ENCODE assay signal across 15 mouse cellular contexts in genomic region chr17:86948801-86949200, GRCm38 (mm10). TPM values are rescaled to one million over a fixed set of nuclear protein-coding genes. Genes with fewer than 3 reads are reported as not detected.
A peak's percentile ranks its signal among the peaks of the same experiment; 100 is the strongest.
DNase-seq lines count a peak whose midpoint lies in the region; ATAC-seq lines count a peak whose summit lies in the region.
"Had no signal": no experiment of that assay in that cellular context is flagged by ENCODE, and none has a peak within 500 bp of the region (broad histone marks: within the 10 kb centered on the region; RNA-seq: fewer than 3 reads in every experiment).

No protein-coding gene starts in this region.

- DNase-seq in midbrain, embryonic 11.5 days (ENCODE audit: low spot score, missing footprints): no peak
- no peak for DNase-seq in midbrain, embryonic 14.5 days
- DNase-seq in gastrocnemius, postnatal 10 days: peak; percentile 60
- no peak for DNase-seq in kidney, postnatal 10 days
- no peak for DNase-seq in liver, embryonic 11.5 days (ENCODE audit: low spot score)
- DNase-seq: liver; lung, postnatal 14 days; right cerebral cortex, adult 18-20 months had no signal

- whole genome bisulfite sequencing in forebrain, embryonic 13.5 days: 77% methylated on average over 6 of the region's 6 CpGs
- WGBS in forebrain, embryonic 12.5 days: 79% methylated on average over 6 of the region's 6 CpGs
- 87% methylated on average over 6 of the region's 6 CpGs for WGBS in midbrain, embryonic 11.5 days
- 67% methylated on average over 6 of the region's 6 CpGs for WGBS in midbrain, embryonic 14.5 days
- WGBS in limb, embryonic 15.5 days: 63% methylated on average over 6 of the region's 6 CpGs
- WGBS in liver, embryonic 11.5 days: 74% methylated on average over 6 of the region's 6 CpGs

- no peak overlapping the region for H3K9ac ChIP-seq in forebrain, embryonic 13.5 days
- no peak overlapping the region for H3K9ac ChIP-seq in forebrain, embryonic 12.5 days
- no peak overlapping the region for H3K9ac ChIP-seq in midbrain, embryonic 11.5 days (ENCODE audit: low read length)
- H3K9ac ChIP-seq in midbrain, embryonic 14.5 days (replicated peaks; ENCODE audit: low read length): no peak overlapping the region
- H3K9ac ChIP-seq in limb, embryonic 15.5 days: no peak overlapping the region
- H3K9ac ChIP-seq in liver, embryonic 11.5 days (ENCODE audit: low read depth, low read length): no peak overlapping the region
- H3K9ac ChIP-seq: heart, embryonic 13.5 days; stomach, embryonic 15.5 days had no signal

- H3K4me1 ChIP-seq in forebrain, embryonic 13.5 days: peaks cover 10% of the 10 kb centered on the region
- peaks cover 10% of the 10 kb centered on the region for H3K4me1 ChIP-seq in forebrain, embryonic 12.5 days
- H3K4me1 ChIP-seq in midbrain, embryonic 11.5 days (ENCODE audit: control insufficient read depth, insufficient read depth, low read length): no peaks in the 10 kb centered on the region
- H3K4me1 ChIP-seq in midbrain, embryonic 14.5 days (ENCODE audit: control insufficient read depth, insufficient read depth, low read length): peaks cover 11% of the 10 kb centered on the region; the same call in 1 of the 2 replicates
- peaks cover 15% of the 10 kb centered on the region for H3K4me1 ChIP-seq in limb, embryonic 15.5 days
- no peaks in the 10 kb centered on the region for H3K4me1 ChIP-seq in liver, embryonic 11.5 days (replicated peaks; ENCODE audit: control insufficient read depth, insufficient read depth, low read length)
- H3K4me1 ChIP-seq: heart, embryonic 13.5 days; stomach, embryonic 15.5 days had no signal

- H3K9me3 ChIP-seq in forebrain, embryonic 13.5 days (replicated peaks): no peaks in the 10 kb centered on the region
- no peaks in the 10 kb centered on the region for H3K9me3 ChIP-seq in forebrain, embryonic 12.5 days
- no peaks in the 10 kb centered on the region for H3K9me3 ChIP-seq in midbrain, embryonic 11.5 days (ENCODE audit: control insufficient read depth, low read length)
- no peaks in the 10 kb centered on the region for H3K9me3 ChIP-seq in midbrain, embryonic 14.5 days (ENCODE audit: control insufficient read depth, low read length)
- H3K9me3 ChIP-seq in limb, embryonic 15.5 days: no peaks in the 10 kb centered on the region
- no peaks in the 10 kb centered on the region for H3K9me3 ChIP-seq in liver, embryonic 11.5 days (ENCODE audit: control insufficient read depth, low read length)
- H3K9me3 ChIP-seq: heart, embryonic 13.5 days; stomach, embryonic 15.5 days had no signal

- no peak for ATAC-seq in forebrain, embryonic 13.5 days
- no peak for ATAC-seq in forebrain, embryonic 12.5 days (ENCODE audit: low FRiP score)
- 0 out of 2 replicates have a peak, but pooled peaks have one; percentile 4 for ATAC-seq in midbrain, embryonic 11.5 days (ENCODE audit: low FRiP score)
- no peak for ATAC-seq in midbrain, embryonic 14.5 days (ENCODE audit: low FRiP score, low TSS enrichment)
- ATAC-seq in limb, embryonic 15.5 days (ENCODE audit: insufficient number of reproducible peaks, low FRiP score, low TSS enrichment, low read depth): no peak
- ATAC-seq in liver, embryonic 11.5 days (replicated peaks; ENCODE audit: low FRiP score): no peak
- ATAC-seq: intestine, embryonic 16.5 days had no signal

- H3K4me2 ChIP-seq in forebrain, embryonic 13.5 days: no peak overlapping the region
- no peak overlapping the region for H3K4me2 ChIP-seq in forebrain, embryonic 12.5 days
- no peak overlapping the region for H3K4me2 ChIP-seq in midbrain, embryonic 11.5 days
- H3K4me2 ChIP-seq in midbrain, embryonic 14.5 days (ENCODE audit: low read length): no peak overlapping the region
- H3K4me2 ChIP-seq in limb, embryonic 15.5 days: no peak overlapping the region
- H3K4me2 ChIP-seq in liver, embryonic 11.5 days: no peak overlapping the region
- H3K4me2 ChIP-seq: heart, embryonic 13.5 days; stomach, embryonic 15.5 days had no signal

- H3K27ac ChIP-seq in forebrain, embryonic 13.5 days: peak overlapping the region; percentile 61
- no peak overlapping the region for H3K27ac ChIP-seq in forebrain, embryonic 12.5 days
- H3K27ac ChIP-seq in midbrain, embryonic 11.5 days (ENCODE audit: low read depth, low read length): no peak overlapping the region
- no peak overlapping the region for H3K27ac ChIP-seq in midbrain, embryonic 14.5 days (replicated peaks; ENCODE audit: low read depth, low read length)
- H3K27ac ChIP-seq in limb, embryonic 15.5 days: peak overlapping the region; percentile 55
- no peak overlapping the region for H3K27ac ChIP-seq in liver, embryonic 11.5 days (ENCODE audit: low read depth, low read length)
- H3K27ac ChIP-seq: heart, embryonic 13.5 days; stomach, embryonic 15.5 days had no signal

- H3K36me3 ChIP-seq in forebrain, embryonic 13.5 days (ENCODE audit: poor library complexity, severe bottlenecking): no peaks in the 10 kb centered on the region
- no peaks in the 10 kb centered on the region for H3K36me3 ChIP-seq in forebrain, embryonic 12.5 days (replicated peaks)
- no peaks in the 10 kb centered on the region for H3K36me3 ChIP-seq in midbrain, embryonic 11.5 days (ENCODE audit: control insufficient read depth, insufficient read depth, low read length)
- no peaks in the 10 kb centered on the region for H3K36me3 ChIP-seq in midbrain, embryonic 14.5 days (ENCODE audit: control insufficient read depth, insufficient read depth, low read length)
- H3K36me3 ChIP-seq in limb, embryonic 15.5 days: no peaks in the 10 kb centered on the region
- no peaks in the 10 kb centered on the region for H3K36me3 ChIP-seq in liver, embryonic 11.5 days (ENCODE audit: control insufficient read depth, insufficient read depth, low read length)
- H3K36me3 ChIP-seq: heart, embryonic 13.5 days; stomach, embryonic 15.5 days had no signal

- no peak overlapping the region for H3K4me3 ChIP-seq in forebrain, embryonic 13.5 days
- no peak overlapping the region for H3K4me3 ChIP-seq in forebrain, embryonic 12.5 days (replicated peaks)
- no peak overlapping the region for H3K4me3 ChIP-seq in midbrain, embryonic 11.5 days (ENCODE audit: low read depth, low read length)
- no peak overlapping the region for H3K4me3 ChIP-seq in midbrain, embryonic 14.5 days (replicated peaks; ENCODE audit: low read depth, low read length)
- H3K4me3 ChIP-seq in limb, embryonic 15.5 days: no peak overlapping the region
- no peak overlapping the region for H3K4me3 ChIP-seq in liver, embryonic 11.5 days (ENCODE audit: low read depth, low read length)
- H3K4me3 ChIP-seq: heart, embryonic 13.5 days; stomach, embryonic 15.5 days had no signal

- H3K27me3 ChIP-seq in forebrain, embryonic 13.5 days: no peaks in the 10 kb centered on the region
- H3K27me3 ChIP-seq in forebrain, embryonic 12.5 days: peaks cover 4% of the 10 kb centered on the region; the same call in 1 of the 2 replicates
- no peaks in the 10 kb centered on the region for H3K27me3 ChIP-seq in midbrain, embryonic 11.5 days (ENCODE audit: control insufficient read depth, insufficient read depth, low read length)
- H3K27me3 ChIP-seq in midbrain, embryonic 14.5 days (ENCODE audit: control insufficient read depth, insufficient read depth, low read length): no peaks in the 10 kb centered on the region
- H3K27me3 ChIP-seq in limb, embryonic 15.5 days: no peaks in the 10 kb centered on the region
- no peaks in the 10 kb centered on the region; the same call in 1 of the 2 replicates for H3K27me3 ChIP-seq in liver, embryonic 11.5 days (replicated peaks; ENCODE audit: control insufficient read depth, insufficient read depth, low read length)
- H3K27me3 ChIP-seq: stomach, embryonic 15.5 days had no signal

RNA-seq across cellular contexts. Expression of gene Atp6v1e2, which starts 1.1 kb away (rescaled TPM):
- not detected in 2 replicates for polyA plus RNA-seq in forebrain, embryonic 13.5 days (2015; fragmentation: Nextera tagmentation; extraction: Ambion mirVana)
- polyA plus RNA-seq in forebrain, embryonic 12.5 days (2016; fragmentation: Nextera tagmentation; extraction: Ambion mirVana): not detected in 2 replicates
- polyA plus RNA-seq in midbrain, embryonic 11.5 days (2014; fragmentation: Nextera tagmentation; extraction: Ambion mirVana): 0.14 TPM in 1 of 2 replicates, not detected in the other
- polyA plus RNA-seq in midbrain, embryonic 14.5 days (2014; fragmentation: Nextera tagmentation; extraction: Ambion mirVana): not detected in 2 replicates
- not detected for total RNA-seq in gastrocnemius, postnatal 10 days (2021)
- polyA plus RNA-seq in limb, embryonic 15.5 days (2015; fragmentation: Nextera tagmentation; extraction: Ambion mirVana): 0.24 TPM in 1 of 2 replicates, not detected in the other
- not detected in 2 replicates for polyA plus RNA-seq in liver, embryonic 11.5 days (2014; fragmentation: Nextera tagmentation; extraction: Ambion mirVana)
- total RNA-seq: ES-E14 had no signal
- polyA plus RNA-seq: heart, embryonic 13.5 days; stomach, embryonic 15.5 days had no signal

RNA-seq across cellular contexts. Expression of gene Rhoq, which starts 14.1 kb away (rescaled TPM):
- 5.1 and 5.7 TPM in 2 replicates for polyA plus RNA-seq in forebrain, embryonic 13.5 days (2015; fragmentation: Nextera tagmentation; extraction: Ambion mirVana)
- 8.8 and 10.8 TPM in 2 replicates for polyA plus RNA-seq in forebrain, embryonic 12.5 days (2016; fragmentation: Nextera tagmentation; extraction: Ambion mirVana)
- 11.8 and 12.3 TPM in 2 replicates for polyA plus RNA-seq in midbrain, embryonic 11.5 days (2014; fragmentation: Nextera tagmentation; extraction: Ambion mirVana)
- 7.4 and 9.6 TPM in 2 replicates for polyA plus RNA-seq in midbrain, embryonic 14.5 days (2014; fragmentation: Nextera tagmentation; extraction: Ambion mirVana)
- 100 to 1,000 TPM; 145 to 153 TPM for total RNA-seq in gastrocnemius, postnatal 10 days (2021)
- 22.0 and 23.0 TPM in 2 replicates for polyA plus RNA-seq in limb, embryonic 15.5 days (2015; fragmentation: Nextera tagmentation; extraction: Ambion mirVana)
- 5.2 and 6.5 TPM in 2 replicates for polyA plus RNA-seq in liver, embryonic 11.5 days (2014; fragmentation: Nextera tagmentation; extraction: Ambion mirVana)

RNA-seq across cellular contexts. Expression of gene Tmem247, which starts 31.7 kb away (rescaled TPM):
- not detected in 2 replicates for polyA plus RNA-seq in forebrain, embryonic 13.5 days (2015; fragmentation: Nextera tagmentation; extraction: Ambion mirVana)
- polyA plus RNA-seq in forebrain, embryonic 12.5 days (2016; fragmentation: Nextera tagmentation; extraction: Ambion mirVana): not detected in 2 replicates
- not detected in 2 replicates for polyA plus RNA-seq in midbrain, embryonic 11.5 days (2014; fragmentation: Nextera tagmentation; extraction: Ambion mirVana)
- polyA plus RNA-seq in midbrain, embryonic 14.5 days (2014; fragmentation: Nextera tagmentation; extraction: Ambion mirVana): not detected in 2 replicates
- total RNA-seq in gastrocnemius, postnatal 10 days (2021): not detected
- polyA plus RNA-seq in limb, embryonic 15.5 days (2015; fragmentation: Nextera tagmentation; extraction: Ambion mirVana): not detected in 2 replicates
- not detected in 2 replicates for polyA plus RNA-seq in liver, embryonic 11.5 days (2014; fragmentation: Nextera tagmentation; extraction: Ambion mirVana)
- total RNA-seq: ES-E14 had no signal
- polyA plus RNA-seq: heart, embryonic 13.5 days; intestine, embryonic 16.5 days; stomach, embryonic 15.5 days had no signal

Comparison
In these comparisons a context has a peak if more than half of its experiments do, and no peak if none do; other contexts are left out.
1. H3K27ac ChIP-seq: peak in forebrain, embryonic 13.5 days (single experiment) and limb, embryonic 15.5 days (single experiment); none in forebrain, embryonic 12.5 days (single experiment), midbrain, embryonic 11.5 days (single experiment), midbrain, embryonic 14.5 days (single experiment) and liver, embryonic 11.5 days (single experiment).